Mouse (Mus musculus) T-cell, adult 2 months (primary cell): Measurements from ENCODE around the gene Cdkl1.

ENCODE experiments used
- DNase-seq: peaks from one replicate; pipeline ENCODE4 v3.0.0; 2022; ENCODE audit warnings: low spot score

Cdkl1 gene

GRCm38 (mm10) chr12:69783247-69784025, 7.6 kb downstream of the Cdkl1 start:
- no peak for DNase-seq

DNA sequence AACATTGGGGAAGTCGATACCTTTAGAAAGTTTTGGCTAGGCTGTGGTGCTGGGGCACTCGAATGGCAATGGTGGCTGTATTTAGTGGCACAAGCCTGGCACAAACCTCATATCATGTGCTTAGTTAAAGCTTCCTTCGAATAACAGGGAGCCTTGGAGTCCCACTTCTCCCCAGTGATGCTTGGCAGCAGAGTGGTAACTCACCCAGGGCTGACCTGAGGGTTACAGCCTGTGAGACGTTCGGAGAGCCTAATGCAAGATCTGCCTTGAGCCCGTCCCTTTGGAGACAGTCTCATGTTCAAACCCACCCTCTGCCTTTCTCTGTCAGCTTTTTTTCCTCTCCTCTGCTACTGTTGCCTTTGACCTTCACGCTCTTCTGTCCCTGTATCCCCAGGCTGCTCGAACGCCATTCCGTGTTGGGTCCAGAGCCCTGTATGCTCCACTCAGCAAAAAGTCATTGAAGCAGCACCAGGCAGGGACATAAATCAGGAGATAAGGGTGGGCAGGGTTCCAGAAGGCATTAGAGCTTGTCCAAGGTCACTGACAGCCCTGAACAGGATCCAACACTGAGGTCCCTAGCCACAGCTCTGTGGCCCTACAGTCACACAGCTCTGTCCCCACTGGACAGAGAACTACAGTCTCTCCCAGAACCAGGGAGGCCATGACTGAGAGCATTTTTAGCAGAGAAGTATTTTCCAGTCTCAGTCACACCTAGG, 9.0 kb downstream of the Cdkl1 start:
- no peak for DNase-seq

- no peak for DNase-seq
Measured at GRCm38 (mm10) chr12:69781480-69781879, 9.6 kb downstream of the Cdkl1 start.

GRCm38 (mm10) chr12:69777957-69778356, 13.1 kb downstream of the Cdkl1 start:
- DNase-seq = no peak

DNA sequence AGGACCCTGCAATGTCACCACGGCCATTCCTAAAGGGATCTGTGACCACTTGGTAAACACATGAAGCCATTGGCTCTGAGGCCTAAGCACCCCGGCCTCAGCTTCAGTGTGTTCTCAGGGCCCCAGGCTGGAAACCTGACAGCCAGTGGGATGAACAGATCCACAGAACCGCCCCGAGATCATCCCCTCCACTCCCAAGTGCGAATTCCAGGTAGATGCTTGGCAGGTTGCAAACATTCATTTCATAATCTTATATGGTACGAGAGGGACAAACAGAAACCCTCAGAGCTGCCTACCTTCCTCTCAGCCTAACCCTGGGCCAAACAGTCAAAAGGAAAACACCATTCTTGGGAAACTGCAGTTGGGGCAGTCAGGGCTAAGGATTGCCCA, 13.7 kb downstream of the Cdkl1 start:
- no peak for DNase-seq

GRCm38 (mm10) chr12:69776607-69777340, 14.3 kb downstream of the Cdkl1 start:
- DNase-seq = no peak

- DNase-seq = no peak
Measured at GRCm38 (mm10) chr12:69768841-69769240, 22.2 kb downstream of the Cdkl1 start.

DNA sequence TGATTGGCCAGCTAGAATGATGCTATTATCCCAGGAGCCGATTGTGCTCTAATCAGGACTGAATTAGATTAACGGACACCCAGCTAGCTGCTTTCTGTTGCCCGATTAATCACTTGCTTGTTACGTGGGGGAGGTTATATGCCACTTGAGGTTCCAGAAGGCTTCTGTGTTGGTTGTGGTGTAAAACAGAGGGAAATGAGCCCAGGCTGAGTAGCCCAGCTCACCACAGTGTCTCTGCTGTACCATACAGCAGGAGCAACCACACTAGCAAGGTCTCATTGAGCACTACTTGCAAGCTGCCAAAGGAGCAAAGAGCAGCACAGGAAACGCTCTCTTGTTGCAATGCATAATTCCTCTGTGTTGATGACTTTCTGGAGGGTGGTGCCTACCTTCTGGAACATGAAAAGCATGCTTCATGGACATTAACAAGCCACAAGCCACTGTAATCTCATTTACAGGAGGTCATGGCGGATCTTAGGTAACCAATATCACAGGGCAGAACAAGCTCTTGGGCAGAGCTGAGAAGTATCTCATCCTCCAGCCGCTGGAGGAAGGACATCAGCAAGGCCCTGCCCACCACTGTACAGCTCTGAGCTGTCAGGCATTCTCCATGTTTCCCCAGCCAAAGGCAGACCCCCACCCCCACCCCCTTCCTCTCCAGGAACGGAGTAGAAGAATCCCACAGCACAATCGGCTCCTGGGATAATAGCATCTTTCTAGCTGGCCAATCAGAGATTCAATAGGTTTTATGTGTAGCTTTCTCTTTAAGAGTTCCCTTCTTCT, 23.4 kb downstream of the Cdkl1 start:
- DNase-seq = no peak

GRCm38 (mm10) chr12:69766185-69766904, 24.7 kb downstream of the Cdkl1 start:
- DNase-seq = no peak

GRCm38 (mm10) chr12:69765543-69765942, 25.5 kb downstream of the Cdkl1 start:
- no peak for DNase-seq

- no peak for DNase-seq
Measured at GRCm38 (mm10) chr12:69761603-69762002, 29.5 kb downstream of the Cdkl1 start.

DNA sequence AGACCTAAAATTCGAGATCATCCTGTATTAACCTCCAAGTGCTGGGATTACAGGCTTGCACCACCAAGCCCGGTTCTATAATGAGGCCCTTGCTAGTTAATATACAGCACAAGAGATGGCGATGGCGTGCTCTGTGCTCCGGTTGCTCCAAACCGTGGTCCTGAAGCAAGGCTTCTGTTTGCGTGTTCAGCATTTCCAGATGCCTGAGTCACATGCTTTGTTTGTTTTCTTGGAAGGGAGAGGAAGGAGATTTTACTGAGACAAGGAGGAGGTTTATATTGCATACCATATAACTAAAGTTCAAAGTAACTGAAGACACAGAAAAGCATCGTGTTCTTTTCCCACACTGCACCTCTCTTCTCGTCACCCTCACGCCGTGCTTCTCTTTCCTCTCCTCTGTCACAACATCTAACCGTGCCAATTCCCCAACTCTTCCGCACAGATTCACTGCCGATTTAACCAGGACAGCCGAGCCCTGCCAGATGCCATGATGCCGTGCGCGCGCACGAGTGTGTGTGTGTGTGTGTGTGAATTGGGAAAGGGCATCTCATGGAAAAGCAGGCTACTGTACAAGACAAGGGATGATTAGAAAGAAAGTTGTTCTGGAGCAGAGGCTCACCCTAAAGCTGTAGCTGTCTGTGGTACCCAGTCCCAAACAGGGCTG, 30.2 kb downstream of the Cdkl1 start:
- no peak for DNase-seq

GRCm38 (mm10) chr12:69760014-69760413, 31.1 kb downstream of the Cdkl1 start:
- DNase-seq = no peak

GRCm38 (mm10) chr12:69759267-69759885, 31.7 kb downstream of the Cdkl1 start:
- no peak for DNase-seq

DNA sequence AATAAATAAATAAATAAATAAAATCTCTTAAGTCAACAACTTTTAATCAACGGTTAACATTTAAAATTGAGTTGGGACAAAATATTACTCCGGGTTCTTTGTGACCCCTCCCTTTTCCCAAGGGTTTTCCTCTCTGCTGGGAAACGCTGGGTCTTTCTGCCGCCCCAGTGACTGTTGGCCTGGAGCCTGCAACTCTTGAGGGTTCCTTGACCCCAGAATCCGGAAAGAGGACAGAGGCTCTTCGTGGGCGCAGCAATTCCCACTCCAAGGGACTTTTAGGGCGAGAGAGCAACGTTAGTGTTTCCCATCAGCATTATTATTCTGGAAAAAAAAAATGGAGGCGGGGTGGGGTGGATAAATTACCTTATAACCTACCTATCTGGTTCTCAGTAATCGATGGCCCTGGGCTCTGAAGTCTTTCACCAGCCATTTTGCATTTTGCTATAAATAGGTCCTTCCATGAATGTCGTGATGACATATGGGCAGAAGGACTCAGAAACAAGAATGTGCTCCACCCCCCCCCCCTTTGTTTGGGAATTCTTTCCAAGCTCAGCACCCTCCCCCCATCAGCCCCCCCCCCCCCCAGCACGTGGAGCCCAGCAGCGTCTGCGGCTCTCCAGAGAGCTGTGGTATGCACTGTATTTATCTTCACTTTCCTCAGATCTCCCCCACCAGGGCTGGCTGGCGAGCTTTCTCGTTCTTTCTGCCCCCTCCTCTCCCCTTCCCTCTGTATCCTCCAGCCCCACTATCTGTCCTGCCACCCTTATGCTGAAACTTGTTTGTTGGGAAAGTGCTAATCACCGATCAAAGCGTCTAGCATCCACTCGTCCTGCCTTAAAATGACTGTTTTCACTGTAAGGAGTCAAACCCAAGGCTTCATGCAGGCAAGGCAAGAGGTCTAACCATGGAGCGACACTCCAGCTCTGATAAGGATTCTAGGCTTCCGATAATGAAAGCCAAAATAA, 32.6 kb downstream of the Cdkl1 start:
- DNase-seq = no peak

DNA sequence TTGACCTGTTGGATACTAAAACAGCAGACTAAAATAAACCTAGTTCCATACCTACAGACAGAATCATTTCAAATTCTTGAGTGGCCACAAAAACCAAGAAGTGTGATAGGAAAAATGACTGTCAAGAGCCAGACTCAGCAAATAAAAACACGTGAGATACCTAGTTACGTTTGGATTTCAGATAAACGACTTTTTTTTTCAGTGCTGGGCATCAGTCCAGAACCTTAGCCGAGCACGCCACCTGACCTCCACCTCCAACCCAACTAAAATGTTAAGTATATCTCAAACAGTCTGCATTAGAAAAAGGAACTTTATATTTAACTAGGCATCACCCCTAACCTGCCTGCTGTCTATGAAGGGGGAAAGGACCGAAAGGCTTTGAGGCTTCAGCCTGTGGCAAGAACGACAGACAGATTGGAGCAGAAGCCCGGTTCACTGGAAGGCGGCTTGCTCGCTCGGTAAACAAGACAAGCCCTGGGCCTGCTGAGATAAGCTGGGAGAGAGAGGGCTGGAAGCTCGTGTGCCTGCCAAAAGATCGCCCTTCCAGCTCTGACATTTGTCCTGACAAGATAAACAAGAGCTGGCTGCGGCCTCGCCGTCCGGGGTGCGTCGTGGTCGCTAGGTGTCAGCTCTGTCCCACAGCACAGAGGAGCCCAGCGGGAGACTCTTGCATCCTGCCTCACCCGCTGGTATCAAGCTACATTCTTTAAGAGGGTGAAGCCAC, 33.5 kb downstream of the Cdkl1 start:
- DNase-seq = peak; percentile 52

- no peak for DNase-seq
Measured at GRCm38 (mm10) chr12:69756015-69756414, 35.1 kb downstream of the Cdkl1 start.

DNA sequence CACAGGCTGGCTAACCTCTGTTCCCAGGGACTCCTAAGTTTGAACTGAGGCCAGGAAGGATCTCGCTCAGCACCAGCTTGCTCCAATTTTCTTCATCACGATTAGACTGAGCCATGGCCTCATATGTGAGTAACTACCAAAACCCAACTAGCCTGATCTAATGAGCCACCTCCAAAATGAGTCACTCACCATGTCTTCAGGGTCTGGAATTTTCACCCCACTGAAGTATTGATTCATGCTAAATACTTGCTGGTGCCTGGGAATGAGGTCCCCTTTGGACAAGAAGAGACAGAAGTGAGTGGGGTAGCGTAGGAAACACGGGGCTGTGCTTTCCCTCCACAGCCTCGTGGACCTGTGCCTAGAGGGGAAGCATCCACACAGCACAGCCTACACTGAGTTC, 37.1 kb downstream of the Cdkl1 start:
- DNase-seq = no peak
